In genomic region chr13:80346980-80347649, GRCm38 (mm10) we compare ENCODE assay signal across 15 mouse cellular contexts.
DNase-seq lines count a peak whose midpoint lies in the region; ATAC-seq and TF ChIP-seq lines count a peak whose summit lies in the region.
"Had no signal": no experiment of that assay in that cellular context is flagged by ENCODE, and none has a peak within 500 bp of the region (broad histone marks: within the 10 kb centered on the region; RNA-seq: fewer than 3 reads in every experiment).

No protein-coding gene starts in this region.

- H3K9me3 ChIP-seq in forebrain, embryonic 11.5 days (ENCODE audit: control insufficient read depth, low read length) = no peaks in the 10 kb centered on the region
- no peaks in the 10 kb centered on the region for H3K9me3 ChIP-seq in forebrain, embryonic 10.5 days
- H3K9me3 ChIP-seq in midbrain, embryonic 14.5 days (ENCODE audit: control insufficient read depth, low read length) = no peaks in the 10 kb centered on the region
- H3K9me3 ChIP-seq in midbrain, embryonic 11.5 days (ENCODE audit: control insufficient read depth, low read length) = no peaks in the 10 kb centered on the region
- H3K9me3 ChIP-seq in forebrain, postnatal 0 days (ENCODE audit: low read length) = no peaks in the 10 kb centered on the region
- H3K9me3 ChIP-seq in midbrain, embryonic 16.5 days (replicated peaks; ENCODE audit: control insufficient read depth, low read length, poor library complexity, severe bottlenecking) = no peaks in the 10 kb centered on the region
- H3K9me3 ChIP-seq: heart, embryonic 13.5 days had no signal

- H3K27me3 ChIP-seq in forebrain, embryonic 11.5 days (ENCODE audit: control insufficient read depth, insufficient read depth, low read length) = no peaks in the 10 kb centered on the region
- no peaks in the 10 kb centered on the region for H3K27me3 ChIP-seq in forebrain, embryonic 10.5 days (ENCODE audit: poor library complexity, severe bottlenecking)
- no peaks in the 10 kb centered on the region for H3K27me3 ChIP-seq in midbrain, embryonic 14.5 days (ENCODE audit: control insufficient read depth, insufficient read depth, low read length)
- no peaks in the 10 kb centered on the region for H3K27me3 ChIP-seq in midbrain, embryonic 11.5 days (ENCODE audit: control insufficient read depth, insufficient read depth, low read length)
- H3K27me3 ChIP-seq in forebrain, postnatal 0 days (ENCODE audit: insufficient read depth, low read length) = no peaks in the 10 kb centered on the region
- no peaks in the 10 kb centered on the region for H3K27me3 ChIP-seq in midbrain, embryonic 16.5 days (ENCODE audit: control insufficient read depth, insufficient read depth, low read depth, low read length)
- H3K27me3 ChIP-seq: heart, embryonic 13.5 days; Patski had no signal

- H3K4me2 ChIP-seq in forebrain, embryonic 11.5 days (ENCODE audit: low read depth, low read length, severe bottlenecking) = no peak overlapping the region
- H3K4me2 ChIP-seq in midbrain, embryonic 14.5 days (ENCODE audit: low read length) = no peak overlapping the region
- H3K4me2 ChIP-seq in midbrain, embryonic 11.5 days = no peak overlapping the region
- no peak overlapping the region for H3K4me2 ChIP-seq in forebrain, postnatal 0 days (ENCODE audit: low read depth)
- H3K4me2 ChIP-seq in midbrain, embryonic 16.5 days (ENCODE audit: low read length) = no peak overlapping the region
- H3K4me2 ChIP-seq: heart, embryonic 13.5 days had no signal

- DNase-seq in forebrain, embryonic 11.5 days (ENCODE audit: low spot score) = no peak
- DNase-seq in forebrain, embryonic 10.5 days (ENCODE audit: extremely low spot score, low spot score) = no peak
- peak; percentile 33 for DNase-seq in midbrain, embryonic 14.5 days
- DNase-seq in midbrain, embryonic 11.5 days (ENCODE audit: low spot score, missing footprints) = no peak
- DNase-seq in forebrain, postnatal 0 days = peak; percentile 46
- DNase-seq in thymus, postnatal 36 days = no peak
- DNase-seq in urinary bladder, adult 2 months (ENCODE audit: low spot score) = no peak
- DNase-seq: cerebellum, adult 8-10 months; heart, postnatal 4 days; lung, adult 2 months had no signal

- TF ChIP-seq CTCF in forebrain, postnatal 0 days (IDR thresholded peaks at IDR 0.05; ENCODE audit: low read depth) = no peak

- peak; percentile 68 for ATAC-seq in forebrain, embryonic 11.5 days (replicated peaks; ENCODE audit: low FRiP score)
- peak; percentile 46; the same call in 1 of the 2 replicates for ATAC-seq in midbrain, embryonic 14.5 days (ENCODE audit: low FRiP score, low TSS enrichment)
- ATAC-seq in midbrain, embryonic 11.5 days (ENCODE audit: low FRiP score) = no peak
- peak; percentile 90 for ATAC-seq in forebrain, postnatal 0 days
- ATAC-seq in midbrain, embryonic 16.5 days = peak; percentile 60; the same call in 1 of the 2 replicates
- ATAC-seq: Patski had no signal

- 60% methylated on average over 2 of the region's 2 CpGs for WGBS in forebrain, embryonic 11.5 days
- WGBS in forebrain, embryonic 10.5 days = 58% methylated on average over 2 of the region's 2 CpGs
- 39% methylated on average over 2 of the region's 2 CpGs for WGBS in midbrain, embryonic 14.5 days
- 67% methylated on average over 2 of the region's 2 CpGs for WGBS in midbrain, embryonic 11.5 days
- 24% methylated on average over 2 of the region's 2 CpGs for WGBS in forebrain, postnatal 0 days
- WGBS in midbrain, embryonic 16.5 days = 49% methylated on average over 2 of the region's 2 CpGs

- no peaks in the 10 kb centered on the region for H3K4me1 ChIP-seq in forebrain, embryonic 11.5 days (replicated peaks; ENCODE audit: control insufficient read depth, insufficient read depth, low read length)
- H3K4me1 ChIP-seq in forebrain, embryonic 10.5 days = no peaks in the 10 kb centered on the region
- 0 out of 2 replicates have a peak, but pooled peaks cover 5% of the 10 kb centered on the region for H3K4me1 ChIP-seq in midbrain, embryonic 14.5 days (ENCODE audit: control insufficient read depth, insufficient read depth, low read length)
- H3K4me1 ChIP-seq in midbrain, embryonic 11.5 days (ENCODE audit: control insufficient read depth, insufficient read depth, low read length) = no peaks in the 10 kb centered on the region
- H3K4me1 ChIP-seq in forebrain, postnatal 0 days (ENCODE audit: insufficient read depth) = no peaks in the 10 kb centered on the region
- H3K4me1 ChIP-seq in midbrain, embryonic 16.5 days (ENCODE audit: control insufficient read depth, insufficient read depth, low read length) = no peaks in the 10 kb centered on the region
- H3K4me1 ChIP-seq: heart, embryonic 13.5 days had no signal

- H3K9ac ChIP-seq in forebrain, embryonic 11.5 days (ENCODE audit: low read length) = no peak overlapping the region
- H3K9ac ChIP-seq in midbrain, embryonic 14.5 days (replicated peaks; ENCODE audit: low read length) = no peak overlapping the region
- no peak overlapping the region for H3K9ac ChIP-seq in midbrain, embryonic 11.5 days (ENCODE audit: low read length)
- no peak overlapping the region for H3K9ac ChIP-seq in forebrain, postnatal 0 days
- H3K9ac ChIP-seq in midbrain, embryonic 16.5 days (ENCODE audit: low read depth, low read length) = no peak overlapping the region
- H3K9ac ChIP-seq: heart, embryonic 13.5 days had no signal

- H3K36me3 ChIP-seq in forebrain, embryonic 11.5 days (ENCODE audit: control insufficient read depth, insufficient read depth, low read length) = no peaks in the 10 kb centered on the region
- no peaks in the 10 kb centered on the region for H3K36me3 ChIP-seq in forebrain, embryonic 10.5 days (replicated peaks)
- no peaks in the 10 kb centered on the region for H3K36me3 ChIP-seq in midbrain, embryonic 14.5 days (ENCODE audit: control insufficient read depth, insufficient read depth, low read length)
- no peaks in the 10 kb centered on the region for H3K36me3 ChIP-seq in midbrain, embryonic 11.5 days (ENCODE audit: control insufficient read depth, insufficient read depth, low read length)
- no peaks in the 10 kb centered on the region for H3K36me3 ChIP-seq in forebrain, postnatal 0 days (ENCODE audit: insufficient read depth)
- H3K36me3 ChIP-seq in midbrain, embryonic 16.5 days (ENCODE audit: control insufficient read depth, insufficient read depth, low read length) = no peaks in the 10 kb centered on the region
- H3K36me3 ChIP-seq: heart, embryonic 13.5 days had no signal

- H3K4me3 ChIP-seq in forebrain, embryonic 11.5 days (ENCODE audit: low read depth, low read length) = no peak overlapping the region
- H3K4me3 ChIP-seq in forebrain, embryonic 10.5 days = no peak overlapping the region
- H3K4me3 ChIP-seq in midbrain, embryonic 14.5 days (replicated peaks; ENCODE audit: low read depth, low read length) = no peak overlapping the region
- no peak overlapping the region for H3K4me3 ChIP-seq in midbrain, embryonic 11.5 days (ENCODE audit: low read depth, low read length)
- no peak overlapping the region for H3K4me3 ChIP-seq in forebrain, postnatal 0 days (ENCODE audit: low read depth, low read length)
- no peak overlapping the region for H3K4me3 ChIP-seq in midbrain, embryonic 16.5 days (ENCODE audit: low read depth, low read length)
- H3K4me3 ChIP-seq: heart, embryonic 13.5 days; layer of hippocampus, adult 2 months had no signal

- H3K27ac ChIP-seq in forebrain, embryonic 11.5 days (ENCODE audit: low read depth, low read length) = no peak overlapping the region
- H3K27ac ChIP-seq in forebrain, embryonic 10.5 days = no peak overlapping the region
- H3K27ac ChIP-seq in midbrain, embryonic 14.5 days (replicated peaks; ENCODE audit: low read depth, low read length) = no peak overlapping the region
- H3K27ac ChIP-seq in midbrain, embryonic 11.5 days (ENCODE audit: low read depth, low read length) = no peak overlapping the region
- no peak overlapping the region for H3K27ac ChIP-seq in forebrain, postnatal 0 days (ENCODE audit: low read depth, low read length)
- no peak overlapping the region for H3K27ac ChIP-seq in midbrain, embryonic 16.5 days (ENCODE audit: low read length)
- H3K27ac ChIP-seq: heart, embryonic 13.5 days; layer of hippocampus, adult 2 months; macrophage had no signal

Comparison
In these comparisons a context has a peak if more than half of its experiments do, and no peak if none do; other contexts are left out.
1. DNase-seq: peak in midbrain, embryonic 14.5 days (single experiment) and forebrain, postnatal 0 days (single experiment); none in forebrain, embryonic 11.5 days (single experiment), forebrain, embryonic 10.5 days (single experiment), midbrain, embryonic 11.5 days (single experiment), thymus, postnatal 36 days (0 of 2) and urinary bladder, adult 2 months (single experiment).